Mouse (Mus musculus) heart, adult 10 weeks (tissue): ENCODE measurements around the gene Fancf. TPM values are rescaled to one million over a fixed set of nuclear protein-coding genes. Genes with fewer than 3 reads are reported as not detected.

Source experiments
- polyA plus RNA-seq: library from polyadenylated mRNA; stranded (reverse); fragments of 350-450 nt; fragmentation: Illumina TruSeq; extraction: RNeasy Lipid Tissue Mini Kit (QIAGEN cat#74804); gene quantifications from one replicate; pipeline ENCODE4 v1.2.3, GENCODE M21; 2014; ENCODE audit warnings: low read depth, low replicate concordance

The Fancf gene
- 1.5 TPM for polyA plus RNA-seq

GRCm38 (mm10) chr7:51862097-51862492 lies at the start of gene Fancf:
Gene Fancf, minus strand, starts transcription at chr7:51862267.

GRCm38 (mm10) chr7:51861250-51862096 lies 594 bp downstream of the Fancf start, which contains the start of gene Gas2:
Gene Gas2, plus strand, starts transcription at chr7:51862015.

Other genes starting within 250 kb of the Fancf start
- gene Slc17a6, start 240.3 kb downstream of the Fancf start, polyA plus RNA-seq, result not detected
- 5.6 TPM for gene Gas2, start 252 bp downstream of the Fancf start, polyA plus RNA-seq
- 34.2 TPM for gene Svip, start 143.8 kb upstream of the Fancf start, polyA plus RNA-seq
- not detected for gene 1700015G11Rik, start 153.5 kb upstream of the Fancf start, polyA plus RNA-seq